Mouse (Mus musculus) neutrophil, adult 5-6 weeks (primary cell): ENCODE measurements at regions not wholly inside any gene's neighbourhood (a gene's known extent, or its start where the extent isn't known, plus 50 kb on each side); places are given as distances from the start of the nearest gene placed in this dataset.

Experiments
- ATAC-seq: fragments of 151-379, 151-347 bp; 2 replicates; pipeline ENCODE4 v1.8.0; 2017; ENCODE audit warnings: mild to moderate bottlenecking, moderate TSS enrichment; ENCODE audit not compliant: insufficient number of reproducible peaks, poor library complexity, low FRiP score, severe bottlenecking; ENCODE audit errors: extremely low read depth

DNA sequence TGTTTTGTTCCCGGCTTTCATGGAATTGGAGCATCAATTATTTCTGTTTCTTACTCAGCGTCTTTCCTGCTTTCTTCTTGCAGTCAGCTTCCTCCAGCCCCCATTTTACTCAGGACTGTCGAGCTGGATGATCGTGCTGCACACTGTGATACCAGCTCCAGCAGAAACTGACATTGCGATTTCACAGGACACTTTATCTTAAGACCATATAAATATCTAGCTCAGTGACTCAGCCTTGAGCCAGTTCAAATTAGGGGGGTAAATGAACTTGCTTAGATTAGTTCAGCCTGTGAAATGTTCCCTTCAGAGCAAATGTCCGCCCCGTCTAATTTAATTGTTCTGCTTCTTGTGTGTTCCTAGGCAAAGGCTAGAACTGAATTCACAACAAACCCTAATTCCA, 190.3 kb upstream of the Tars start:
- no peak for ATAC-seq

DNA sequence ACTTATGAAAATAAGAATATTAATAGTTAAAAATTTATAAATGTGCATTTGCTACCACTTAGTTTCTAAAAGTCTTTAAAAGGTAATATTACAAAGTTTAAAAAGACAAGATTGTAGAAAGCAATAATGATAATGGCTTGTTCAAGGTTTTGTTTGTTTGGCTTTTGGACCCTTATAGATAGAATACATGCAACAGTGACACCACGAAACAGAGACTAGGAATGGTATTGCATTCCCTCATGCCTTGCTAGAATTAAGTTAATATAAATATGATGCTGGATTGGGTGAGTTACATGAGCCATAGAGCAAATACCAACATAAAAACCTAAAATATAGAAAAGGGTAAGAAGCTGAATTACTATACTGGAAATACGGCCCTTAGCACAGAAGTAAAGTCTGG, 186.9 kb upstream of the Tars start:
- ATAC-seq = no peak

DNA sequence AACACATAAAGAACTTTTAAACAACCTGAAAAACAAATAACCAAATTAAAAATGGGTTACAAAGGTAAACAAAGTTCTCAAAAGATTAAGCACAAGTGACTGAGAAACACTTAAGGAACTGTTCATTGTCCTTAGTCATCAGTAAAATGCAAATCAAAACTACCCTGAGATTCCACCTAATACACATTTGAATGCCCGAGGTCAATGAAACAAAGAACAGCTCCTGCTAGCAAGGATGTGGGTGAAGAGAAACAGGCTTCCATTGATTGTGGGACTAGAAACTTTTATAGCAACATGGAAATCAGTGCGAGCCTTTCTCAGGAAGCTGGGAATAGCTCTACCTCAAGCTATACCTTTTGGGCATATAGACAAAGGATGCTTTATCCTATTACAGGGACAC, 184.7 kb upstream of the Tars start:
- ATAC-seq = no peak

DNA sequence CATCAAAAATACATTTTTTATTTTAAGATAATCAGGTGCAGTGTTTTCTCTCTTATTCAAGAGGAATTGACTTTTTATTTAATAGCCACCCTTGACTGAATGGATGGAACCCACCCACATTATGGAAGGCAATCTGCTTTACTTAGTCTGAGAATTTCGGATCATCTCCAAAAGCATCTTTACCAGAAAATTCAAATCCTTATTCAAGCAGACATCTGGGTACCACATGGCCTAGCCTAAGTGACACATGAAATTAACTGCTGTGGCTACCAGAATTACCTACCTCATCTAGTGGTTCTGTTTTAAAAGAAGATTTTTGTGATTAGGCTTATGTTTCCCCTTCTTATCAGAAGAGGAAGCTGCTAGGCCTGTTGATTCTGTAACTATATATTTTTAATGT, 178.9 kb upstream of the Tars start:
- no peak for ATAC-seq

DNA sequence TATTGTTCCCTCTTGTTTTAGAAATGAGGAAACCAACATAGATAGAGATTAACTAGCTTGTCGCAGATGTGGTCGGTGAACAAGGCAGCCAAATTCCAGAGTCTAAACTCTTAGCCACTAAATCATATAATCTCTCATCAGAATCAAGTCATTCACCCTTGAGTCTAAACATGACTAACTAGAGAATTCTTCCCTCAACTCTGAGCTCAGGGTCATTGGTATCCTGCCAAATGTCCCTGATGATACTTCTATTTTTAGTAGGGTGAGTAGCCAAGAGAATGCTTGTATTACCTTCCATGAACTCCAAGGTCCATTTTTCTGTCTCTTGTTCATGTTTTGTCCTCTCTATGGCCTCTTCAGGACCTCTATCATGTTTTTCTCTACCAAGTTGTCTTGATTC, 174.9 kb upstream of the Tars start:
- ATAC-seq = no peak

DNA sequence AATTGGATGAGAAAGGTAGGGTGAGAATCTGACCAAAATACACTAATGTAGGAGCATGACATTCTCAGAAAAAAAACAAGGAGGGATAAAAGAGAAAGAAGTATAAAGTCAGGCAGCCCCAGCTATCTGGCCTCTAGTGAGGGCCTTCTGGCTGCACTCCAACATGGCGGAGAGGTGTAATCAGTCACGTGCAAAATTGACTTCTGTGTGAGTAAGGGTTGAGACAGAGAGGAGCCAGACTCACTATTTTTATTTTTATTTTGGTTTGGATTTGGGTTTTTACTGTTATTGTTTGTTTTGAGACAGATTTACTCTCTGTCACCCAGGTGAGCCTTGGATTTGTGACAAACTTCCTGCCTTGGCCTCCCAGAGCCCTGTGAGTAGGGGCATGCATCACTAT, 174.0 kb upstream of the Tars start:
- ATAC-seq = no peak

DNA sequence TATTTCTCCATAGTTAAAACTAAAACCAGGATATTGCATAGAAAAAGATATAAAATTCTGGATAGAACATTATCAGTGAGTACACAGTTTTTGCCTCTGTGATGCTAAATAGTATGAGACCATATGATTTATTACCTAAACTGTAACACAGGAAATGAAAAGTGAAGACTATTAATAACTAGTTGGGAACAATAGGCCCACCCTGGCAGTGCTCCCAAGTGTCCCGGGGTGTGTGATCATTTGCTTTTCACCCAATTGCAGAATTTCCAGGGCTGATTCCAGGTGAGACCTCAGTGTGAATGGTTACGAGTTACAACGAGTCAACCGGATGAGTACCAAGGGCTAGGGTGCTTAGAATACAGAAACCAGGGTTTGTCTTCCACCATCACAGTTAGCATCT, 172.6 kb upstream of the Tars start:
- ATAC-seq = no peak

DNA sequence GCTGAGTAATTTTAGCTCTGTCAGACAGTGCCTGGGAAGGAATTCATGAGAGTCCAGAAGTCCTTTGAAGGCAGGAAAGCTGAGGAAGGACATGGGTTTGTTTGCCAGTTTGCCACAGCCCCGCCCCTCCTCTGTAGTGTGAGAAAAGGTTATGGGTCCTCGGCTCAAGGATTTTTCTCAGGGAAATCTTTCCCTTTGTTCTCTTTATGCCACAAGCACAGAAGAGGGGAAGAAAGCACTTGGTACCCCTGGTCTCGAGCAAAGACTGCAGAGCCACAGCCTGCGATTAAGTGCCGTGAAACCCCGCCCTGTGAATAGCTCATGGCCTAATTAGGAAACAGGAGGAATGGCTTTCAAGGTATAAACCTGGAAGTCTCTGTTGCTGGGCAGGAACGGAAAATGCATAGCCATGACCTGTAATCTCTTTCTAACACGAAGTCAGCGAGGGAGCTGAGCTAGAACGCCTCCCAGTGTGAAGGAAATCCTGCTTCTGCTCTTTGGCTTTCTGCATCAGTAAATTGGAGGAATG, 166.1 kb upstream of the Tars start:
- no peak for ATAC-seq

DNA sequence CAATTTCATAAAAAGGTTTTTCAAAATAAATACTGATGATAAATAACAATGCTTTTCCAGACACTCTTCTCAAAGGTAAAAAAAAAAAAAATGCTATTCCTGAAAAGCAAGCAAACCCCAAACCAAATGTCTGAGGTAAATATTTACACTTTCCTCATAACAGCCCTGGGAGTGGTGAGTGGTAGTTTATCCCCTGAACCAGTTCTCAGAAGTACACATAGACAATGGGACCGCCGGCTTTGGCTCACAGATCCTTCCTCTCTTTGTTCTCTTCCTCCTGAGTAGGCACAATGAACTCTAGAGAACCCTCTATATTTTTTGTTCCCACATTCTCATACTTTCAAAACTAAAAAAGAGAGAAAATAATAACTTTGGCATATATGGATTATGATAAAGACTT, 153.1 kb upstream of the Tars start:
- no peak for ATAC-seq

DNA sequence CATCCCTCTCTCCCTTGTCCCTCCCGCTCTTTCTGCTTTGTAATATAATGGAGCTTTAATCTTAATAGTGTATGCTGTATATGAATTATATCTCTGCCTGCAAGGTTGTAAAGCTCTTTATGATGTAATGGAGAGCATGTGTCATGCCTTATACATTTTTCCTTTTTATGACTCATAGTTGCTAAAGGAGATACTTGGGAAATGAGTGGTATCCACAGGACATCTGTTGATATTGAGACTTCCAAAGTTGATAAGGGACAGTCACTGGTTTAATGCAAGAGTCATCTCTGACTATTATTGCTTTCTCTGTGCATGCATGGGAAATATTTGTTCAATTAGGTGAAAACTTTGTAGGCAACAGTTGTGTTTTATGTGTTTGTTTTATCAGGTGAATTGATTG, 152.6 kb upstream of the Tars start:
- no peak for ATAC-seq

DNA sequence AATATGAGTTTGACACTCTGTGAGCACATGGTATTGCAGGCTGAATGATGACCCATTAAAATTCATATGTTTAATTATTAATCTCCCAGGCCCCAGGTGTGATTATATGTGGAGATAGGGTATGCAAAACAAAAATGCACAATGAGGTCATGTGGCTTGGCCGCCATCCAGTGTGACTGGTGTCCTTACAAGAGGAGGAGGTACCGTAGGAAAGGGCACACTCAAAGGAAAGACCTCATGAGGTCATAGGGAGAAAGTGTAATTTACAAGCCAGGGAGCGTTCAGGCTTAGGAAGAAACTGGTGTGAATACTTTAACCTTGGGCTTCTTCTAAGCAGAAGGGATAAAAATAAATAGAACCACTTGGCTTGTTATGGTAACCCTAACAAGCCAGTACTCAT, 140.0 kb upstream of the Tars start:
- no peak for ATAC-seq

DNA sequence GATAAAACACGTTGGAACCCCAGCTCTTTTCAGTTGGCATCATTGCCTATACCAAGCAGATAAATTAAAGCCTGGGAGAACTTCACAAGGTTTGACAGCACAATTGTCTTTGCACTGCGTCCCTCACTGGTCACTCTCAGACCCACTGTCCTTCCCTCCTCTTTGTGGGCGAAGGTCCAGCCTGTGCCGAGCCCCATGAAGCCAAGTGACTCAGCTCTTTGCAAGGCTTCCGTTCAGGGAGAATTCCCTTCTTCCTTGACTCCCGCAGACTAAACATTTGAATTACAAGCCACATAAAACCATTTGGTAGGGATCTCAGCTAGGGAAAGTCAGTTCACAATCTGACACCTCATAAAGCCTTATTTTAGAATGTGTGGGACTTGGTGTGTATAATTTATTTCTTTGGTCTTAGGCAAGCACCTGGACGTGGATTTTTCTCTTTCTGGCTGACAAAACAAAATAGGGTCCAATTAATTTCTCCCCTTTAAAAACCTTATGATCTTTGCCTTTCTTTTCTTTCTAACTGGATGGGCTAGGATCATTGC, 136.7 kb upstream of the Tars start:
- no peak for ATAC-seq

DNA sequence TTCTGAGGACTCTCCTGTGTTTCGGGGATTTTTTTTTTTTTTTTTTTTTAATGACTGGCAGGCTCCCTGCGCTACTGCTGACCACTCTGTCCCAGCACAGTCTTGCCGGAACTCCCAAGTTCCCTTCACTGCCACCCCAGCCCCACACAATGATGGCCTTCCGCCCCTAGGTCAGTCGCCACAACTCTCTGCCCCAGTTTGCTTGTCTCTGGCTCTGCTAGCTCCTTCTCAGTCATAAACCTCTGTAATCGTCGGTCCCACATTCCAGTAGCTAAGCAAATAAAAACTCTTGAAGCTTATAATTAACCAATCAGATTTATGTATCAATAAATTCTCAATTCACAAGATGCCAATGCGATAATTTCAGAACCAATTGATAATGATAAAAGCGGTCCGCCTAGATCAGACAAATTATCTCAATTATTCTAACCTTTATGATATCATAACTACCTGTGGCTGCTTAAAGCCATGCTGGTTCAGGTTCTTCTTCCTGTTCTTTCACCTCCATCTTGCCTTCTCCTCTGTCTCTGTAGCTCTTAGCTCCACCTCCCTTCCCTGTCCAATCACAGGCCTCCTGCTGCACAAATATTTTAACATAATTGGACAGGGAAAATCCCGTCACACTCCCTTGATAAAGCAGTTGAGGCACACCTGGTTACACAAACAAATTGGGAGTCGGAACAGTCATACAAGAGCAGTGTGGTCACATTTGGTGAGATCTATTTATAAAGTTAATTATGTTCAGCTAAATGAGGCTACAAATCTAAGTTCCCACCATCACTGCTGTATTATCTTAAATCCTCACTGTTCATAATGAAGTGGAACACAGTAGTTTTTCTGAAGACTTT, 135.2 kb upstream of the Tars start:
- ATAC-seq = no peak

DNA sequence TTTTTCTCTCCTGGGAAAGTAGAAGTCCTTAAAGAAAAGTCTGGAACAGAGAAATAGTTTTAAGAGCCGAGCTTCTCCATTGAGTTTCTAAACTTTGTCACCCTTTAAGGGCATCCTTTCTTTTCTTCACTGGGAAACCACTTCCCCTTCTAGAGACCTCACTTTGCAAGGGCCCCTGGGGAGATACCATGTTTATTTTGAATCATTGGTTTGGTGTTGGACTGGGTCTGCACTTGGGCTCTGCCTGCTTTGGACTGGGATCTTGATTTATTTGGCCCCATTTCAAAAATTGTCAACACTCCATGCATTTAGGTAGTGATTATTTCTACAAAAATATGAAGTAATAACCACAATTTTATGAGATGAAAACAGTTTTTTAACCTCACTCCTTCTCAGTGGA, 134.2 kb upstream of the Tars start:
- ATAC-seq = 0 out of 2 replicates have a peak, but pooled peaks have one; percentile 25

DNA sequence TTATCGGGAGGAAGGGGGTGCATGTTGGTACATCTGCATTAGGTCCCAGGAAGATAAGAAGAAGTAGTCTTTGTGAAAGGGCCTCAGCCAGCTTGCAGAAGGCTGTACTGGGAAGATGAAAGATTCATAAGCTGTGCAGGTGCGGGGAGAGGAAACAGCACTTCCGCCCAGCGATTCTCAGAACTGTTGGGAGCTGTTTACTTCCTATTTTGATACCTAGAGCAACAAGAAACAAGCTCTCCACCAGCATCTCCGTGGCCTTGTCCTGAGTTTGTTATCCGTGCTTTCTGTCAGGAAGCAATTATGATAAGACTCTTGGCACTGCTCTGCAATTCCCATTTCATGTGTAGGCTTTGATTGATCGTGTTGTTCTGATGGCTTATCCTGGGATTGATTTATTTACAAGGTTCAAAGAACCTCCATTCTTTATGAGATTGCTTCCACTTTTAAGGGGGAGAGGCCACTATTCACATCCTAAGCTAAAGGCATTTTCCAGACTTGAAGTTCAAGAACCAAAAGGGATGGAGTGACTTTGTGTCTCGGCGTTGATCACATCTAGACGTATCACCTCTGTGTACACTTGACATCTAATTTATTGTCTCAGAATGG, 133.6 kb upstream of the Tars start:
- peak; percentile 69; the same call in 1 of the 2 replicates for ATAC-seq

DNA sequence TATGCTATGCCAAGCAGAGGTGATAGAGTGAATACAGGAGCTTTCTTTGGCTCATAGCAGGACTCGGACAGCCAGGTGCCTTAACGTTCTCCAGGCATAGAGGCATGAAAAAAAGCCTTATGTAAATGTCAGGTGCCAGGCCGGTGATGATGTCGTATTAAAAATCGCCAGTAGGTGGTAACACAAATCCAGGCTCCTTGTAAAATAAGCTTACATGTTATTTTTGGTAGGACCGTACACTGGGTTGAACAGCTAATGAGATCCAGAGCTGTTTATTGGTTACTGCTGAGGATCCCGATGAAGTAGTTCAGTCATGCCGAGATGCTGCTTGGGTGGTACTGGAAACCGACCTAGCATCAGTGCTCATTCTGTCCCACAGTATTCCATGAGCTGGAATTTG, 133.1 kb upstream of the Tars start:
- ATAC-seq = peak; percentile 41; the same call in 1 of the 2 replicates

DNA sequence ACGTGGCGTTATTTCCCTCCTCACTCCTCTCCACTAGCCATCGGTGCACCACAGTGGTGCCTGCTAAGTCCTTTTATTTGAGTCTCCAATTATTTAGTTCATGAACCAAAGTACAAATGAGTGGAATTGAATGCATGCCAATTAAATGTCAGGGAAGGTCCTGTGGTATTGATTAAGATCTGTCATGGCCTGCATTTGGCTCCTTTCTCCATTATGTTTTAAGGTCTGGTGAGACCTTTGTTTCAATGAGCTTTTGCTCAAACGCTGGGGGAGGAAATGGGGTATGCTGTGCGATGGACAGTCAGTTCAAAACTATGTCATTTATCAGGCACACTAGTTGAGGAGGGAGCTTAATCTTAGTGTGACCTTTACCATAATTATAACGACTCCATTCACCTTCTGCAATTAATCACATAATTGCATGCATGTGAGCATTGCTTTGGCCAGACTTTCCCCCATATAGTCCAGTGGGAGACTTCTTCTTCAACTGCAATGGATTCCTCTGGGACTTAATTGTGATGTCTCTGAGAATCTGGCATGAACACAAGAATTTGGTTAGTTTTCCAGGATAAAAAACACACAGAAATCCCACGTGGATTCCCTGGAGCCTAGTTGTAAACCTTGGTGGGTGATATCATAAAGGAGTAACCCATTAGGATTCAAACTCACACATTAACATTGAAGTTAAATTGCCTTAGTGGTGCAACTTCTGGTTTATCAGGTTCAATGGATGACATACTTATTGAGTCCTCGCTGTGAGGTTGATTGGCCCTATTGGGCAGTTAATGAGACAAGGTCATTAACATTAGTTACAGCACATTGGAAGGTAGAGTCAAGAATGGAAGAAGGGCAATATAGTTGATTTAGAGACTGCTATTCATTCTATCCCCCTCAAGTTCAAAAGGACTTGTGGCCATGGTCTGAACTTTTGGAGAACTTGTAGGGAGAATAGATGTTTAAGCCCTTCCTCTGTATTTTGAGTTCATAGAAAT, 130.7 kb upstream of the Tars start:
- ATAC-seq = no peak

DNA sequence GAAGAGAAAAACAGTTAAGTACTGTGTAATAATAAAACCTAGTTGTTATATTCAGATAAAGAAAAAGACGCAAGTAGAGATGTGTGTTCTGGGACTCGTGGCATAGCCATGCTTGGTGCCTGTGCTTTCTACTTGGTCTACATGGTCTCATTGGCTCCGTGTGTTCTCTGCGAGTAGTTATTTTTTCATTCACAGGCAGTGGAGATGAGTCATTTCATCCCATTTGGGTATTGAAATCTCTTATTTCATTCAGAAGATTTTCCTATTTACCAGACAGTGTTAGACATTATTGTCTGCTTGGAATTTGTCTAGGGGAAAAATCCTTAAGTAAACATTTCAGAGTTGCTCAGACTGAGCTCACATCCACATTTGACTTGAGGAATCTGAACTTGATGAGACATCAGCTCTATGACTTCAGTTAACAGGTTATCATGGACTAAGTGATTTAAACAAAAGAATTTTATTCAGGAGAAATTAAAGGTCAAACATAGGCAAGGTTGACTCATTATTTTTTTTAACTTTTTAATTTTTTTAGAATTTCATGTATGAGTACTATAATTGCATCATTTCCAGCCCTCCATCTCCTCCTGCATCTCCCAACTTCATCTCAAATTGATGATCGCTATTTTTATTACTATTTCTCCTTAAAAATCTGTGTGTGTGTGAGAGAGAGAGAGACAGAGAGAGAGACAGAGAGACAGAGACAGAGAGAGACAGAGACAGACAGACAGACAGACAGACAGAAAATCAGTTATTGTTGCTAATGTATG, 125.1 kb upstream of the Tars start:
- no peak for ATAC-seq
